Mouse (Mus musculus) intestine, embryonic 14.5 days (tissue): Measurements from ENCODE around the gene Olfr56. TPM values are rescaled to one million over a fixed set of nuclear protein-coding genes. Genes with fewer than 3 reads are reported as not detected.
"Not testable (repeated sequence)": the region's sequence is repeated elsewhere in the genome, so short reads cannot be mapped to it uniquely, and the experiment has no call there.

Experiments used
- ATAC-seq: fragments of 200-750 bp; cut with Nextera tagmentation; replicated peaks from 2 replicates; pipeline ENCODE4 v1.8.0; 2017; ENCODE audit warnings: low read depth, moderate number of reproducible peaks, moderate TSS enrichment, moderate library complexity; ENCODE audit not compliant: low FRiP score, low TSS enrichment
- DNase-seq: peaks from one replicate; pipeline ENCODE4 v3.0.0-alpha.2; 2018; ENCODE audit warnings: low spot score
- H3K27ac ChIP-seq: fragments of 300-500 bp; sonication (generic); 2 replicates; pipeline ENCODE4 v1.5.1; 2014; ENCODE audit warnings: low read depth, mild to moderate bottlenecking, control low read depth
- H3K27me3 ChIP-seq: fragments of 300-500 bp; sonication (generic); replicated peaks from 2 replicates; pipeline ENCODE4 v1.6.1; 2014; ENCODE audit warnings: low read length, control low read depth; ENCODE audit not compliant: control insufficient read depth, insufficient read depth
- H3K36me3 ChIP-seq: fragments of 300-500 bp; sonication (generic); 2 replicates; pipeline ENCODE4 v1.6.1; 2014; ENCODE audit warnings: low read length, control low read depth; ENCODE audit not compliant: control insufficient read depth, insufficient read depth
- H3K4me1 ChIP-seq: fragments of 300-500 bp; sonication (generic); replicated peaks from 2 replicates; pipeline ENCODE4 v1.6.1; 2014; ENCODE audit warnings: low read length, control low read depth, mixed read lengths; ENCODE audit not compliant: control insufficient read depth, insufficient read depth
- H3K4me2 ChIP-seq: fragments of 300-500 bp; sonication (generic); 2 replicates; pipeline ENCODE4 v1.6.1; 2014; ENCODE audit warnings: low read length
- H3K4me3 ChIP-seq: fragments of 300-500 bp; sonication (generic); 2 replicates; pipeline ENCODE4 v1.5.1; 2014; ENCODE audit warnings: low read depth, low read length, control low read depth, mixed read lengths
- H3K9ac ChIP-seq: fragments of 300-500 bp; sonication (generic); 2 replicates; pipeline ENCODE4 v1.6.1; 2014; ENCODE audit warnings: mild to moderate bottlenecking, low read length
- H3K9me3 ChIP-seq: fragments of 300-500 bp; sonication (generic); 2 replicates; pipeline ENCODE4 v1.6.1; 2016; ENCODE audit warnings: low read length, control low read depth; ENCODE audit not compliant: control insufficient read depth
- WGBS: fragments of 180-500 bp; shearing (Covaris S2); extraction: QIAGEN DNeasy Blood & Tissue Kit; methylation state at CpG from one replicate; pipeline ENCODE4 v1.1.7; 2014; 5-methylcytosine and 5-hydroxymethylcytosine counted together
- polyA plus RNA-seq: library from polyadenylated mRNA; unstranded; fragments of >200 nt; fragmentation: Nextera tagmentation; extraction: Ambion mirVana; gene quantifications from 2 replicates; pipeline ENCODE4 v1.2.1, GENCODE M21; 2014

The Olfr56 gene
- polyA plus RNA-seq = not detected in 2 replicates

DNA sequence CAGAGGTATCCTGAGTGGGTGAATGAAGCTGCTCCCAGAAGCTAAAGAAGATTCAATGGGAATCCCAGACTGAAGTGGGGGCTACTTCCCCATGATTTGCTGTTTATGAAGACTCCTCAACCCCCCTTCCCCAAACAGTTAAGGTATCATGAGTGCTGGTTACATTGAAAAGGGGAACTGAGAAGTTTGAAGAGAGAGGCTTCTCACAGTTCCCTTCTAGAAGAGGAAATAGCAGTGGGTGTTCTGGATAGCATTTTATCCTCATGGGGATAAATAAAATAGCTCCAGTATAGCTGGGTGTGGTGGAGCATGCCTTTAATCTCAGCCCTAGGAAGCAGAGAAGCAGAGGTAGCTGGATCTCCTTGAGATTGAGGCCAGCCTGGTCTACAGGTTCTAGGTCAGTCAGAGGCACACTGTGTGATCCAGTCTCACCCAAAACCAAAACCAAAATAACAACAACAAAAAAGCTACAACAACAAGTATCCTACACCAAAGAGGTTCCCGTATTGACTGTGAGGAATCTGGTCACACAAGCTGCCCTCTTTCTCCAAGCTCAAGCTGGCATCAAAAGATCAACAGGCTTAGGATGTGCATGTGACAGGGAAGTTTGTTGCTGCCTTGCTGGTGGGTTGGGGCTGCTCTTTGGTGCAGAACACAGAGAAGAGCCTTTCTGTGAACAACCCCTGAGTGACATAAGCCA lies at the start of gene Olfr56:
Gene Olfr56, plus strand, starts transcription at position 650 of the 700 bp plus-strand sequence.
- H3K36me3 ChIP-seq, DNase-seq, H3K27me3 ChIP-seq, H3K27ac ChIP-seq, ATAC-seq, H3K4me3 ChIP-seq, H3K9me3 ChIP-seq, H3K4me1 ChIP-seq, H3K9ac ChIP-seq, H3K4me2 ChIP-seq: not testable (repeated sequence)
- no CpG with 5 or more reads among the region's 1 CpGs for WGBS

DNA sequence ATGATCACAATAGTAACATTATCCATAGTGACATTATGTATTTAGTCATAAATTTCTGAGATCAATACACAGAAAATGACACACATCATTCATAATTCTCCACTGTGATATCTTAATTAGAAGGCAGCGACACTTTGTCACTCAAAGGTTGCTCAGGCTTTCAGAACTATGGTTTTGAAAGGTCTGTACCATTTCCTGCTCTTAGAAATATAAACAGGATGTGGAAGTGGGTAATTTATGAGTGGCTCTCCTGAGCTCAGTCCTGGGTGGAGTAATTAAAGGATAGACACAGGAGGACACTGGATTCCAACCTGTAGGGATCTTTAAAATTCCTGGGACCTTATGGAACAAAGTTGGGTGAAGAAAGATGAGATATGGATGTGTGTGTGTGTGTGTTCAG lies 45.3 kb upstream of the Olfr56 start:
- not testable (repeated sequence) for H3K9ac ChIP-seq, H3K9me3 ChIP-seq, H3K4me2 ChIP-seq, H3K27ac ChIP-seq, H3K4me1 ChIP-seq, H3K36me3 ChIP-seq, ATAC-seq, H3K27me3 ChIP-seq, DNase-seq, H3K4me3 ChIP-seq
- 47% methylated on average over 1 of the region's 1 CpGs for WGBS

DNA sequence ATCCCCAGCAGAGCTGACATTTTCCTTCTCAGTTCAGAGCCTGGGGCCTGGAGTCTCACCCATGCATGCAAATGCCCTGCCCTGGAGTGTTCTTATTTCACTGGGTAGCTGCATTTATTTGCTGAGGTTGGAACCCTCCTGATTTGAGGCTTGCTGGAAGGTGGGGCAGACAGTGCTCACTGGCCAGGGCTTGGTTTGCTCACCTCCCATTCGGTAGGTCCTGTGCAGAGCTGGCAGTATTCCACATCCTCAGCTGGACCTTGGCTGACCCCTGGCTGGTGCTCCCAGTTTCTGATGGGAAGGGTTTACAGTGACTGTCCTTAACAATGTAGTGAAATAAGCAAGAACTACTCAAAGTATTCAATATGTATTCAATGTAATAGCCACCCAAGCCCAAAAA lies 44.8 kb upstream of the Olfr56 start:
- not testable (repeated sequence) for H3K9ac ChIP-seq, H3K4me2 ChIP-seq, H3K27me3 ChIP-seq, H3K36me3 ChIP-seq, ATAC-seq, H3K27ac ChIP-seq, DNase-seq, H3K4me1 ChIP-seq, H3K9me3 ChIP-seq, H3K4me3 ChIP-seq
- WGBS = 38% methylated on average over 1 of the region's 1 CpGs

DNA sequence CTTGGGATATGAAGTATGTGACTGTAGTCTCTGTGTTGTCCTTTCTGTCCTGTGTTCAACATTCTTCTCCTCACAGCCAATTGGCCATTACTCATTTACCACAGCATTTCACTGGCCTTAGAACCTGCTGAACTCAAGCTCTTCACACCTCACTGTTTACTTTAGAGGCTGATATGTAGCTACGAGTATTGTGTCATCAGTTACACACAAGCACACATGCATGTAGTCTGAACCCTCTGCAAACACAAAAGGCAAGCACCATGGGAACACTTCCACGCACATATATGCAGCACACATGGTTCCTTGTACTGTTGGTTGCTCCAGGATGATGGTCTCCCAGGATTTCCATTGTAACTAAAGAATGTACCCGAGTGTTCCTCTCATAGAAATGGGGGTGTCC lies 43.4 kb upstream of the Olfr56 start:
- not testable (repeated sequence) for H3K9me3 ChIP-seq, H3K9ac ChIP-seq, ATAC-seq, DNase-seq, H3K4me2 ChIP-seq, H3K27ac ChIP-seq, H3K27me3 ChIP-seq, H3K36me3 ChIP-seq, H3K4me1 ChIP-seq, H3K4me3 ChIP-seq
- WGBS = no CpG with 5 or more reads among the region's 3 CpGs

DNA sequence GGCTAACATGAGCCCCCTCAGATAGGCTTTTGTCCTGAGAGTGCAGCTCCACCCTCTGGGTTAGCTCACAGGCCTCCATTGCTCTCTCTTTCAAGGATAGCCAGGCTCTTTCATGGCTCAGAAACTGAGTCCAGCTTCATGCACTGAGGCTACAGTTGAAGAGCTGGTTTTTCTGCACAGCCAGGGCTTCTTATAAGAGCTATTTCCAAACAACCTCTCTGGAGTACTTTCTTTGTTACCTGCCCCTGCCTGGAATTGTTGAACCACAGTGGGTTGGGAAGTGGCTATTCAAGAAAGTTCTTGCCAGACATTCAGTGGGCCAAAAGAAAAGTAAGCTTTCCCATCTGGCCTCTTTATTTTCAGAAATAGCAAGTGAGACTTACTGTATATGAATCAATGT lies 39.4 kb upstream of the Olfr56 start:
- not testable (repeated sequence) for H3K9me3 ChIP-seq, H3K4me2 ChIP-seq, H3K27ac ChIP-seq, H3K9ac ChIP-seq, ATAC-seq, H3K36me3 ChIP-seq, H3K4me3 ChIP-seq, H3K27me3 ChIP-seq, H3K4me1 ChIP-seq, DNase-seq

DNA sequence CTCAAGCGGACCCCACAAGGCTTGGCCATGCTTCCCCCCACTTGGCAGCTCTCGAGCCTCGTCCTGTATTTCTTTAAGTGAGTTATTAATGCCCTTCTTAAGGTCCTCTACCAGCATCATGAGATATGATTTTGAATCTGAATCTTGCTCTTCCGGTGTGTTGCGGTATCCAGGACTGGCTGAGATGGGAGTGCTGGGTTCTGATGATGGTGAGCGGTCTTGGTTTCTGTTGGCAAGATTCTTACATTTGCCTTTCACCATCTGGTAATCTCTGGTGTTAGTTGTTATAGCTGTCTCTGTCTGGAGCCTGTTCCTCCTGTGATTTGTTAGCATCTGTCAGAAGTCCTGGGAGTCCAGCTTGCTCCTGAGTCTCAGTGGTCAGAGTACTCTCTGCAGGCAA lies 32.6 kb upstream of the Olfr56 start, which contains the start of gene Psme2b:
Gene Psme2b, minus strand, starts transcription at position 101 of the 400 bp plus-strand sequence.
- not testable (repeated sequence) for ATAC-seq, DNase-seq, H3K4me1 ChIP-seq, H3K9ac ChIP-seq, H3K4me3 ChIP-seq, H3K4me2 ChIP-seq, H3K27me3 ChIP-seq, H3K9me3 ChIP-seq, H3K36me3 ChIP-seq, H3K27ac ChIP-seq
- 90% methylated on average over 6 of the region's 6 CpGs for WGBS

DNA sequence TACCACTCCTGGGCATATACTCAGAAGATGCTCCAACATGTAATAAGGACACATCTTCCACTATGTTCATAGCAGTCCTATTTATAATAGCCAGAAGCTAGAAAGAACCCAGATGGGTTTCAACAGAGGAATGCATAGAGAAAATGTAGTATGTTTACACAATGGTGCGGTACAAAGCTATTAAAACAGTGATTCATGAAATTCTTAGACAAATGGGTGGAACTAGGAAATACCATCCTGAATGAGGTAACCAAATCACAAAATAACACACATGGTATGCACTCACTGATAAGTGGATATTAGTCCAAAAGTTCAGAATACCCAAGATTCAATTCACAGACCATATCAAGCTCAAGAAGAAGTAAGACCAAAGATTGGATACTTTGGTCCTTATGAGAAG lies 4.0 kb upstream of the Olfr56 start:
- not testable (repeated sequence) for ATAC-seq, H3K4me2 ChIP-seq, H3K9ac ChIP-seq, H3K4me1 ChIP-seq, H3K4me3 ChIP-seq, H3K36me3 ChIP-seq, H3K9me3 ChIP-seq, H3K27me3 ChIP-seq, DNase-seq, H3K27ac ChIP-seq
- WGBS = no CpG with 5 or more reads among the region's 1 CpGs

DNA sequence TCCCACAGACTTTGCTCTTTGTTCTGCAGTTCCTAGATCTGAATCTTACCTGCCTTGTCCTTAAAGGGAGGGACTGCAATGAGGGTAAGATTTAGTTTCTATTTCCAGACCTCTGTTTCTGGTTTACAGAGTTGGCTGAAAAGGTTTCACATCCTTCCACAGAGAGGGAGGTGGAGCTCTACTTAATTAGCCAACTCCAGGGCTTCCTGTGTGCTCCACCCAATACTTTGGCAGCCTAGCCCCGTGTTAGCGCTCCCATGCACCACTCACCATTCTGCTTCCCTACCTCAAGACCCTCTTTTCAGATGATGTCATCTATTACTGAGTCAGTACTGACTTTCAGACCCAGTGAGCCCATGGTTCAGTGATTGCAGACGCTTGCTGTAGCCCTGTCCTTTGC lies 562 bp downstream of the Olfr56 start, which contains the start of gene 9930111J21Rik1:
Gene 9930111J21Rik1, minus strand, starts transcription at position 148 of the 400 bp plus-strand sequence.
- H3K4me3 ChIP-seq, H3K27me3 ChIP-seq, ATAC-seq, H3K36me3 ChIP-seq, H3K4me1 ChIP-seq, H3K9ac ChIP-seq, DNase-seq, H3K27ac ChIP-seq, H3K9me3 ChIP-seq, H3K4me2 ChIP-seq: not testable (repeated sequence)
- no CpG with 5 or more reads among the region's 3 CpGs for WGBS

DNA sequence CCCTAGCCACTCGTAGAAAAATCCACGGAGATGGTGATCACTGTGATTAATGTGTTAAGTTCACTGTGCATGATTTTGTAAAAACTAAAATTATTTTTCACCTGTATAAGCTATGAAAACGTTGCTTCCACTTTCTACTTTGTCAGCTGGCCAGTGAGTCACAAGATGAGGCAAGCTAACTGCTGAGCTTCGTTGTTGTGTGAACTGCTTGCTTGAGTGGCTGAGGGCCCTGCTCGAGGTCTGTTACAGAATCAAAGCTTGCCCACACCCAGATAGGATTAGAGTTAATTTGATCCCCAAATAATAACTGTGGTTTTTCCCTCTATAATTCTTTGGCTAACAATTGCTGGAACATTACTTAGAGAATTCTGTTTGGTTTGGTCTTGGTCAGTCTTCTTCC lies 1.4 kb downstream of the Olfr56 start:
- not testable (repeated sequence) for H3K27me3 ChIP-seq, ATAC-seq, DNase-seq, H3K36me3 ChIP-seq, H3K4me3 ChIP-seq, H3K4me2 ChIP-seq, H3K4me1 ChIP-seq, H3K27ac ChIP-seq, H3K9ac ChIP-seq, H3K9me3 ChIP-seq
- no CpG with 5 or more reads among the region's 5 CpGs for WGBS
